Mouse (Mus musculus): ENCODE measurements around the gene Sdhaf4.
A peak's percentile ranks its signal among the peaks of the same experiment; 100 is the strongest.
"Not testable (repeated sequence)": the region's sequence is repeated elsewhere in the genome, so short reads cannot be mapped to it uniquely, and the experiment has no call there.

Gene Sdhaf4

GRCm38 (mm10) chr1:24005070-24005804 is at the start of gene Sdhaf4:
TSS of gene Sdhaf4 (minus strand) at chr1:24005656.
- peak; percentile 93 for DNase-seq

GRCm38 (mm10) chr1:24046730-24047510 is 41.5 kb upstream of the Sdhaf4 start:
- DNase-seq = no peak

- DNase-seq = no peak
These were observed 40.2 kb upstream of the Sdhaf4 start for GRCm38 (mm10) chr1:24045627-24046026.

- DNase-seq = no peak
These were observed 37.6 kb upstream of the Sdhaf4 start for GRCm38 (mm10) chr1:24043007-24043406.

GRCm38 (mm10) chr1:24033759-24034423 is 28.4 kb upstream of the Sdhaf4 start:
- no peak for DNase-seq

GRCm38 (mm10) chr1:24010821-24011220 is 5.4 kb upstream of the Sdhaf4 start:
- no peak for DNase-seq

GRCm38 (mm10) chr1:24010016-24010415 is 4.6 kb upstream of the Sdhaf4 start:
- no peak for DNase-seq

- no peak for DNase-seq
These were observed 2.2 kb upstream of the Sdhaf4 start for GRCm38 (mm10) chr1:24007621-24008020.

- DNase-seq = no peak
These were observed 6.1 kb downstream of the Sdhaf4 start for GRCm38 (mm10) chr1:23999318-23999717.

- DNase-seq = no peak
These were observed 6.6 kb downstream of the Sdhaf4 start for GRCm38 (mm10) chr1:23998866-23999265.

GRCm38 (mm10) chr1:23998120-23998810 is 7.2 kb downstream of the Sdhaf4 start:
- no peak for DNase-seq

GRCm38 (mm10) chr1:23997493-23997892 is 8.0 kb downstream of the Sdhaf4 start:
- no peak for DNase-seq

GRCm38 (mm10) chr1:23995420-23995819 is 10.0 kb downstream of the Sdhaf4 start:
- no peak for DNase-seq

- no peak for DNase-seq
These were observed 22.3 kb downstream of the Sdhaf4 start for GRCm38 (mm10) chr1:23983118-23983517.

GRCm38 (mm10) chr1:23978281-23978680 is 27.2 kb downstream of the Sdhaf4 start:
- DNase-seq = no peak

GRCm38 (mm10) chr1:23971159-23971558 is 34.3 kb downstream of the Sdhaf4 start:
- DNase-seq = not testable (repeated sequence)

GRCm38 (mm10) chr1:23968027-23968725 is 37.3 kb downstream of the Sdhaf4 start:
- no peak for DNase-seq

GRCm38 (mm10) chr1:23966226-23966625 is 39.2 kb downstream of the Sdhaf4 start:
- DNase-seq = peak; percentile 26

- no peak for DNase-seq
These were observed 46.1 kb downstream of the Sdhaf4 start for GRCm38 (mm10) chr1:23959415-23959732.

- peak; percentile 36 for DNase-seq
These were observed 46.6 kb downstream of the Sdhaf4 start for GRCm38 (mm10) chr1:23958668-23959414.

GRCm38 (mm10) chr1:23958101-23958500 is 47.4 kb downstream of the Sdhaf4 start:
- no peak for DNase-seq

GRCm38 (mm10) chr1:23955539-23955938 is 49.9 kb downstream of the Sdhaf4 start:
- DNase-seq = no peak

Measured in liver (tissue).